Mouse (Mus musculus): Measurements from ENCODE around the gene 1700088E04Rik.

The 1700088E04Rik gene

GRCm38 (mm10) chr15:79130782-79131181, 10.3 kb downstream of the 1700088E04Rik start:
- DNase-seq = no peak

GRCm38 (mm10) chr15:79129311-79129710, 11.7 kb downstream of the 1700088E04Rik start:
- DNase-seq = no peak

GRCm38 (mm10) chr15:79128208-79128607, 12.8 kb downstream of the 1700088E04Rik start:
- DNase-seq = no peak

- no peak for DNase-seq
These were observed 14.0 kb downstream of the 1700088E04Rik start for GRCm38 (mm10) chr15:79127101-79127500.

GRCm38 (mm10) chr15:79126217-79126932, 14.7 kb downstream of the 1700088E04Rik start:
- DNase-seq = no peak

- DNase-seq = no peak
These were observed 16.6 kb downstream of the 1700088E04Rik start for GRCm38 (mm10) chr15:79124331-79124875.

GRCm38 (mm10) chr15:79123751-79124150, 17.3 kb downstream of the 1700088E04Rik start:
- no peak for DNase-seq

- no peak for DNase-seq
These were observed 18.5 kb downstream of the 1700088E04Rik start for GRCm38 (mm10) chr15:79122546-79122945.

GRCm38 (mm10) chr15:79122119-79122518, 18.9 kb downstream of the 1700088E04Rik start:
- DNase-seq = no peak

- no peak for DNase-seq
These were observed 21.6 kb downstream of the 1700088E04Rik start for GRCm38 (mm10) chr15:79119491-79119890.

GRCm38 (mm10) chr15:79115276-79115675, 25.8 kb downstream of the 1700088E04Rik start:
- no peak for DNase-seq

GRCm38 (mm10) chr15:79111774-79112173, 29.3 kb downstream of the 1700088E04Rik start:
- DNase-seq = no peak

GRCm38 (mm10) chr15:79110528-79110927, 30.5 kb downstream of the 1700088E04Rik start:
- DNase-seq = no peak

GRCm38 (mm10) chr15:79110031-79110430, 31.0 kb downstream of the 1700088E04Rik start:
- no peak for DNase-seq

GRCm38 (mm10) chr15:79109321-79109934, 31.6 kb downstream of the 1700088E04Rik start:
- DNase-seq = peak; percentile 58

GRCm38 (mm10) chr15:79108421-79109320, 32.4 kb downstream of the 1700088E04Rik start, which contains the start of gene Micall1:
Micall1 (plus strand) TSS chr15:79108898.
- DNase-seq = peak; percentile 81

GRCm38 (mm10) chr15:79107966-79108365, 33.1 kb downstream of the 1700088E04Rik start:
- no peak for DNase-seq

- no peak for DNase-seq
These were observed 35.2 kb downstream of the 1700088E04Rik start for GRCm38 (mm10) chr15:79105804-79106203.

GRCm38 (mm10) chr15:79103264-79103663, 37.8 kb downstream of the 1700088E04Rik start:
- DNase-seq = no peak

GRCm38 (mm10) chr15:79101531-79101930, 39.5 kb downstream of the 1700088E04Rik start:
- DNase-seq = no peak

GRCm38 (mm10) chr15:79100391-79100790, 40.7 kb downstream of the 1700088E04Rik start:
- no peak for DNase-seq

GRCm38 (mm10) chr15:79099456-79099855, 41.6 kb downstream of the 1700088E04Rik start:
- DNase-seq = no peak

GRCm38 (mm10) chr15:79098868-79099267, 42.2 kb downstream of the 1700088E04Rik start:
- DNase-seq = no peak

Data from cerebellum, adult 9-11 months (tissue).